Mouse (Mus musculus) cerebellum, adult 2 months (tissue): ENCODE data around the gene Rgs19. TPM values are rescaled to one million over a fixed set of nuclear protein-coding genes. Genes with fewer than 3 reads are reported as not detected.

Experiments used
- DNase-seq, 2 experiments: peaks; one replicate each; pipeline ENCODE4 v3.0.0; 2021
- H3K27ac ChIP-seq: fragments of 200-500 bp; 2 replicates; pipeline ENCODE4 v1.5.1; 2012; ENCODE audit warnings: low read length, control low read depth, inconsistent platforms; ENCODE audit not compliant: insufficient read depth
- H3K27me3 ChIP-seq: fragments of 200-500 bp; 2 replicates; pipeline ENCODE4 v1.6.1; 2012; ENCODE audit warnings: inconsistent platforms, mild to moderate bottlenecking, low read length, moderate library complexity; ENCODE audit not compliant: control insufficient read depth, insufficient read depth
- H3K4me1 ChIP-seq: fragments of 200-500 bp; 2 replicates; pipeline ENCODE4 v1.6.1; 2011; ENCODE audit warnings: low read length; ENCODE audit not compliant: control insufficient read depth, insufficient read depth
- H3K4me3 ChIP-seq: fragments of 200-500 bp; replicated peaks from 2 replicates; pipeline ENCODE3; 2011; ENCODE audit warnings: mild to moderate bottlenecking, low read depth, low read length, control low read depth; ENCODE audit not compliant: insufficient read depth
- CTCF ChIP-seq: fragments of 200-500 bp; IDR thresholded peaks from 2 replicates; pipeline ENCODE4 v1.5.1; 2011; ENCODE audit warnings: low read depth, mild to moderate bottlenecking, control low read depth, low read length, moderate library complexity, borderline replicate concordance; ENCODE audit not compliant: insufficient read depth
- POLR2A ChIP-seq: fragments of 200-500 bp; IDR thresholded peaks from 2 replicates; pipeline ENCODE4 v1.6.1; 2011; ENCODE audit warnings: low read length, control low read depth, borderline replicate concordance; ENCODE audit not compliant: insufficient read depth
- WGBS: fragments of 180-500 bp; shearing (Covaris S2); methylation state at CpG from one replicate; pipeline ENCODE4 v1.1.7; 2018; 5-methylcytosine and 5-hydroxymethylcytosine counted together
- polyA plus RNA-seq: library from polyadenylated mRNA; depleted of rRNA; stranded (reverse); fragments of >200 nt; gene quantifications from 2 replicates; pipeline ENCODE4 v1.2.3, GENCODE M21; 2012

Gene Rgs19
- polyA plus RNA-seq, 1 experiment = 30.6 TPM

- DNase-seq = no peak
- 87% methylated on average over 4 of the region's 4 CpGs for WGBS
- no peak for TF ChIP-seq POLR2A
- TF ChIP-seq CTCF = no peak
- H3K4me3 ChIP-seq = no peak overlapping the region
- H3K27ac ChIP-seq = no peak overlapping the region
- no peaks in the 10 kb centered on the region for H3K4me1 ChIP-seq
- no peaks in the 10 kb centered on the region for H3K27me3 ChIP-seq
These were observed 2.2 kb downstream of the Rgs19 start for GRCm38 (mm10) chr2:181691571-181691970.

- DNase-seq = no peak
- H3K27me3 ChIP-seq = no peaks in the 10 kb centered on the region
- no peak overlapping the region for H3K27ac ChIP-seq
- no peaks in the 10 kb centered on the region for H3K4me1 ChIP-seq
- TF ChIP-seq POLR2A (no peak), CTCF (no peak)
- WGBS = 87% methylated on average over 6 of the region's 6 CpGs
- no peak overlapping the region for H3K4me3 ChIP-seq
These were observed 2.7 kb downstream of the Rgs19 start for GRCm38 (mm10) chr2:181691083-181691482.

GRCm38 (mm10) chr2:181689466-181690160 is 4.2 kb downstream of the Rgs19 start:
- no peak for DNase-seq
- 87% methylated on average over 10 of the region's 10 CpGs for WGBS
- H3K4me1 ChIP-seq = no peaks in the 10 kb centered on the region
- no peak overlapping the region for H3K4me3 ChIP-seq
- H3K27ac ChIP-seq = no peak overlapping the region
- TF ChIP-seq POLR2A (no peak), CTCF (no peak)
- H3K27me3 ChIP-seq = no peaks in the 10 kb centered on the region

GRCm38 (mm10) chr2:181687586-181687985 is 6.2 kb downstream of the Rgs19 start:
- Histone ChIP-seq H3K27me3 (no peaks in the 10 kb centered on the region), H3K4me3 (no peak overlapping the region), H3K27ac (no peak overlapping the region), H3K4me1 (no peaks in the 10 kb centered on the region)
- TF ChIP-seq POLR2A (no peak), CTCF (no peak)
- WGBS = 94% methylated on average over 8 of the region's 8 CpGs
- DNase-seq = no peak

- Histone ChIP-seq H3K4me1 (peaks cover 2% of the 10 kb centered on the region; the same call in 1 of the 2 replicates), H3K27ac (no peak overlapping the region), H3K27me3 (no peaks in the 10 kb centered on the region), H3K4me3 (no peak overlapping the region)
- WGBS = 95% methylated on average over 4 of the region's 4 CpGs
- no peak for DNase-seq
- TF ChIP-seq POLR2A = no peak
- TF ChIP-seq CTCF = no peak
These were observed 8.1 kb downstream of the Rgs19 start for GRCm38 (mm10) chr2:181685686-181686085.

- Histone ChIP-seq H3K4me1 (peaks cover 3% of the 10 kb centered on the region; the same call in 1 of the 2 replicates), H3K27ac (no peak overlapping the region), H3K4me3 (no peak overlapping the region), H3K27me3 (no peaks in the 10 kb centered on the region)
- WGBS = 97% methylated on average over 1 of the region's 1 CpGs
- DNase-seq = no peak
- TF ChIP-seq POLR2A (no peak), CTCF (no peak)
These were observed 9.1 kb downstream of the Rgs19 start for GRCm38 (mm10) chr2:181684713-181685112.

- 56% methylated on average over 4 of the region's 4 CpGs for WGBS
- Histone ChIP-seq H3K27ac (no peak overlapping the region), H3K4me1 (peaks cover 6% of the 10 kb centered on the region; the same call in 1 of the 2 replicates), H3K4me3 (no peak overlapping the region), H3K27me3 (no peaks in the 10 kb centered on the region)
- no peak for TF ChIP-seq CTCF
- TF ChIP-seq POLR2A = no peak
- no peak for DNase-seq
These were observed 10.4 kb downstream of the Rgs19 start for GRCm38 (mm10) chr2:181683381-181683780.

- H3K27me3 ChIP-seq = no peaks in the 10 kb centered on the region
- no peak for DNase-seq
- H3K27ac ChIP-seq = no peak overlapping the region
- H3K4me3 ChIP-seq = no peak overlapping the region
- WGBS = 100% methylated on average over 1 of the region's 1 CpGs
- TF ChIP-seq CTCF (no peak), POLR2A (no peak)
- H3K4me1 ChIP-seq = peaks cover 6% of the 10 kb centered on the region; the same call in 1 of the 2 replicates
These were observed 11.8 kb downstream of the Rgs19 start for GRCm38 (mm10) chr2:181681978-181682377.
